Mouse (Mus musculus) neural tube, embryonic 14.5 days (tissue): ENCODE measurements around the gene Mybphl. TPM values are rescaled to one million over a fixed set of nuclear protein-coding genes. Genes with fewer than 3 reads are reported as not detected.
A peak's percentile ranks its signal among the peaks of the same experiment; 100 is the strongest.

ENCODE experiments used
- ATAC-seq: fragments of 200-750 bp; cut with Nextera tagmentation; 2 replicates; pipeline ENCODE4 v1.8.0; 2017; ENCODE audit warnings: low read depth, mild to moderate bottlenecking, moderate TSS enrichment, moderate library complexity
- H3K27ac ChIP-seq: fragments of 300-500 bp; sonication (generic); 2 replicates; pipeline ENCODE4 v1.5.1; 2014; ENCODE audit warnings: low read depth, mild to moderate bottlenecking, control low read depth, low read length, moderate library complexity, mixed read lengths
- H3K27me3 ChIP-seq: fragments of 300-500 bp; sonication (generic); 2 replicates; pipeline ENCODE4 v1.6.1; 2014; ENCODE audit warnings: low read length; ENCODE audit not compliant: control insufficient read depth, insufficient read depth
- H3K36me3 ChIP-seq: fragments of 300-500 bp; sonication (generic); 2 replicates; pipeline ENCODE4 v1.6.1; 2014; ENCODE audit warnings: low read length, mixed read lengths; ENCODE audit not compliant: control insufficient read depth, insufficient read depth
- H3K4me1 ChIP-seq: fragments of 300-500 bp; sonication (generic); 2 replicates; pipeline ENCODE4 v1.6.1; 2014; ENCODE audit warnings: low read length; ENCODE audit not compliant: control insufficient read depth, insufficient read depth
- H3K4me2 ChIP-seq: fragments of 300-500 bp; sonication (generic); 2 replicates; pipeline ENCODE4 v1.6.1; 2014; ENCODE audit warnings: mild to moderate bottlenecking, low read depth, low read length, control low read depth
- H3K4me3 ChIP-seq: fragments of 300-500 bp; sonication (generic); 2 replicates; pipeline ENCODE4 v1.5.1; 2014; ENCODE audit warnings: low read depth, low read length, control low read depth, mixed read lengths
- H3K9ac ChIP-seq: fragments of 300-500 bp; sonication (generic); replicated peaks from 2 replicates; pipeline ENCODE4 v1.6.1; 2014; ENCODE audit warnings: low read depth, mild to moderate bottlenecking, control low read depth, low read length, mixed read lengths
- H3K9me3 ChIP-seq: fragments of 300-500 bp; sonication (generic); 2 replicates; pipeline ENCODE4 v1.6.1; 2016; ENCODE audit warnings: low read length; ENCODE audit not compliant: control insufficient read depth
- WGBS: fragments of 180-500 bp; shearing (Covaris S2); extraction: QIAGEN DNeasy Blood & Tissue Kit; methylation state at CpG from one replicate; pipeline ENCODE4 v1.1.7; 2014; 5-methylcytosine and 5-hydroxymethylcytosine counted together
- polyA plus RNA-seq: library from polyadenylated mRNA; unstranded; fragments of >200 nt; fragmentation: Nextera tagmentation; extraction: Ambion mirVana; gene quantifications from 2 replicates; pipeline ENCODE4 v1.2.1, GENCODE M21; 2014

The Mybphl gene
- polyA plus RNA-seq, result 0.48 TPM in 1 of 2 replicates, not detected in the other

DNA sequence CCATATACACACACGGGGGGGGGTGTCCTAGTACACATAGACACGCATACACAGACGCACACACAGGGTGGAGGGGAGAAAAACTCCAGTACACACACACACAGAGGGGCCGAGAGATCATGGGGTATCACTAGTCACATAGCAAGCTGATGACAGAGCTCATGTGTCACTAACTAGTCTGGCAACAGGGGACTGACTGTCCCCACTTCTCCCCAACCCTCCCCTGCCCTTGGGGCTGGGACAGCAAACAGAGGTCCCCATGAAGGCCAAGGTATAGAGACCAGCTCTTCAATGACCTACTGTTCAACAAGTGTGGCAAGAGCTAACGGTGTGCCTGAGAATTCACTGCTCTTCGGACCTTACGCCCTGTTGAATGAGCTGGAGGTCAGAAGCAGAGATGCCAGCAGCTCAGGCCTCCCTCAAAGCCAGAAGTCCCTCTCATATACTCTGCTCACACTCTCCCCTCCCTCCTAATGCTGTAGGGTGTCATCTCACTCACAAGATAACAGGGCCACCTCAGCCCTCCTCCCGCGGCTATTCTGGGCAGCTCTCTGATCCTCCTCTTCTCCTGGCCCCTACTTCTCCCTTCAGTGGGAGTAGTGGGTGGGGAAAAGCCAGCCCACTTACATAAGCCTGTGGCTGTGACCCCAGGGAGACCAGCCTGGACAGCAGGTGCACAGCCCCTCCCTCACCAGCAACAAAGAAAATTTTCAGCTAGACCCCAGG is at the start of gene Mybphl:
Gene Mybphl (plus strand): TSS at position 642 of the 726 bp plus-strand sequence.
- WGBS, result 76% methylated on average over 9 of the region's 9 CpGs
- no peak within 1 kb of the TSS for H3K27ac ChIP-seq
- no peaks in the 10 kb centered on the region for H3K36me3 ChIP-seq
- H3K4me2 ChIP-seq, result no peak within 1 kb of the TSS
- no peaks in the 10 kb centered on the region for H3K4me1 ChIP-seq
- H3K9me3 ChIP-seq, result no peaks in the 10 kb centered on the region
- no peak; the same call in 1 of the 2 replicates for ATAC-seq
- no peak within 1 kb of the TSS for H3K9ac ChIP-seq
- no peaks in the 10 kb centered on the region for H3K27me3 ChIP-seq
- H3K4me3 ChIP-seq, result no peak within 1 kb of the TSS

- no peak for ATAC-seq
- Histone ChIP-seq H3K27me3 (no peaks in the 10 kb centered on the region), H3K4me2 (no peak overlapping the region), H3K9me3 (no peaks in the 10 kb centered on the region), H3K4me3 (no peak overlapping the region), H3K27ac (no peak overlapping the region), H3K9ac (no peak overlapping the region), H3K4me1 (no peaks in the 10 kb centered on the region), H3K36me3 (no peaks in the 10 kb centered on the region)
- 69% methylated on average over 2 of the region's 2 CpGs for WGBS
These were observed 46.2 kb upstream of the Mybphl start for GRCm38 (mm10) chr3:108318517-108318916.

DNA sequence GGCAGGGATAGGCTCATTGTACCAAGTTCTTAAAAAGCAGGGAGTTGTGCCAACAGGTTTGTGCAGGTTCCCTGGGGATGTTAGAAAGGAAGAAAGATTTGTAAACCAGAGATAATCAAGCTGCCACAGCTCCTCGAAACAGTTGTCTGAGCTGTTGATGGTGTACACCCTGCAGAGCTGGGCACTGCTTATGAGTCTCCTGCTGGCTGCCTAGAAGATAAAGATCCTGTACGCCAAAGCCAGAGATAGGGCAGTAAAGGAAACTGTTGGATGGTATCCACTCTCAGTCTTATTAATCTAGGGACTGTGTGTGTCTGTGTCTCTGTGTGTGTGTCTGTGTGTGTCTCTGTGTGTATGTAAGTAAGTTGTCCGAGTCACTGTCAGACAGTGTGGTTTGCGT is 43.0 kb upstream of the Mybphl start:
- no peak for ATAC-seq
- no peaks in the 10 kb centered on the region for H3K4me1 ChIP-seq
- no peaks in the 10 kb centered on the region for H3K27me3 ChIP-seq
- H3K9me3 ChIP-seq, result no peaks in the 10 kb centered on the region
- no peak overlapping the region for H3K9ac ChIP-seq
- no peak overlapping the region for H3K4me3 ChIP-seq
- WGBS, result 61% methylated on average over 4 of the region's 4 CpGs
- no peaks in the 10 kb centered on the region for H3K36me3 ChIP-seq
- no peak overlapping the region for H3K4me2 ChIP-seq
- H3K27ac ChIP-seq, result no peak overlapping the region

DNA sequence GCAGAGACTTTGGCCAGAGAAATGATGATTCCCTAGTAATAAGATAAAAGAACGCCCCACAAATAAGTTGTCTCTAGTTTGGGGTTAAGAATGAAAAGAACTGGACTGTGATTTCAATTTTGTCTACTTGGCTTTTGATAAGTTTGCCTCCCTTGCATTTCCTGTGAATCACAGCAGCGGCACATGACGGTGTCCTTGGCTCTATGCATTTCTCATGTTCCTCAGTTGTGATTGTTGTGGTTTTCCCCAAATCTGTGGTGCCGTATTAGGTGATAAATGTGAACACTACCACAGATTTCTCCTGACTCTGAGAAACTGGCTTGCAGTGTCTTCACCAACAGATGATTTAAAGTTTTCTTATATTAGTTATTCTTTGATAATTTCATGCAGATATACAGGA is 42.6 kb upstream of the Mybphl start:
- H3K4me2 ChIP-seq, result no peak overlapping the region
- 95% methylated on average over 4 of the region's 4 CpGs for WGBS
- no peak overlapping the region for H3K4me3 ChIP-seq
- H3K9ac ChIP-seq, result no peak overlapping the region
- ATAC-seq, result no peak
- no peaks in the 10 kb centered on the region for H3K27me3 ChIP-seq
- no peaks in the 10 kb centered on the region for H3K36me3 ChIP-seq
- no peaks in the 10 kb centered on the region for H3K4me1 ChIP-seq
- H3K27ac ChIP-seq, result no peak overlapping the region
- no peaks in the 10 kb centered on the region for H3K9me3 ChIP-seq

GRCm38 (mm10) chr3:108322962-108323361 is 41.7 kb upstream of the Mybphl start:
- no peaks in the 10 kb centered on the region for H3K36me3 ChIP-seq
- WGBS, result 81% methylated on average over 3 of the region's 3 CpGs
- no peak overlapping the region for H3K9ac ChIP-seq
- no peaks in the 10 kb centered on the region for H3K4me1 ChIP-seq
- no peaks in the 10 kb centered on the region for H3K9me3 ChIP-seq
- H3K27ac ChIP-seq, result no peak overlapping the region
- H3K4me3 ChIP-seq, result no peak overlapping the region
- H3K27me3 ChIP-seq, result no peaks in the 10 kb centered on the region
- ATAC-seq, result 0 out of 2 replicates have a peak, but pooled peaks have one; percentile 41
- no peak overlapping the region for H3K4me2 ChIP-seq

GRCm38 (mm10) chr3:108324837-108325236 is 39.9 kb upstream of the Mybphl start:
- WGBS, result 88% methylated on average over 4 of the region's 4 CpGs
- no peak overlapping the region for H3K27ac ChIP-seq
- no peak overlapping the region for H3K9ac ChIP-seq
- H3K4me3 ChIP-seq, result no peak overlapping the region
- H3K9me3 ChIP-seq, result no peaks in the 10 kb centered on the region
- no peak for ATAC-seq
- no peaks in the 10 kb centered on the region for H3K4me1 ChIP-seq
- no peaks in the 10 kb centered on the region for H3K27me3 ChIP-seq
- no peak overlapping the region for H3K4me2 ChIP-seq
- H3K36me3 ChIP-seq, result no peaks in the 10 kb centered on the region; the same call in 1 of the 2 replicates

- no peak overlapping the region for H3K9ac ChIP-seq
- no peak for ATAC-seq
- WGBS, result 97% methylated on average over 9 of the region's 9 CpGs
These were observed 39.2 kb upstream of the Mybphl start for GRCm38 (mm10) chr3:108325521-108325920.

DNA sequence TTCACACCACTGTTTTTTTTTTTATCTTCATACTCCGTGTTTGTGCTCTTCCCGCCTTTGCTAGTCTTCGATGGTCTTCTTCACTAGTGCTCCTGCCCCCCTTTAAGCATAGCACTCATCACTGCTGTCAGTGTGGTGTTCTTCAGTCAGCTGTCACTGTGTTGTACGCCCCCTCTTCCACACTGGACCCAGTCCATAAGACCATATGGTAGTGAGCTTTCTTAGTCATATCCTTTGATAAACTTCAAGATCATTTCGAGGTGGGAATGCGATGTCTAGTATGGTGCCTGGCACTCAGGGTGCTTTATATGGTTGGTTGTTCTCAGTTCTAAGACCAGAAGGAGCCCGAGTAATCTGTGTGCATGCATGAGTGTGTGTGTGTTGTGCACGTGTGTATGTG is 37.4 kb upstream of the Mybphl start:
- Histone ChIP-seq H3K27me3 (no peaks in the 10 kb centered on the region), H3K9me3 (no peaks in the 10 kb centered on the region), H3K36me3 (peaks cover 4% of the 10 kb centered on the region; the same call in 1 of the 2 replicates), H3K4me1 (no peaks in the 10 kb centered on the region), H3K27ac (no peak overlapping the region), H3K4me3 (no peak overlapping the region), H3K9ac (no peak overlapping the region), H3K4me2 (no peak overlapping the region)
- 96% methylated on average over 8 of the region's 8 CpGs for WGBS
- ATAC-seq, result no peak

More at GRCm38 (mm10) chr3:108325521-108325920, 39.2 kb upstream of the Mybphl start:
- Histone ChIP-seq H3K27me3 (no peaks in the 10 kb centered on the region), H3K27ac (no peak overlapping the region), H3K36me3 (peaks cover 4% of the 10 kb centered on the region; the same call in 1 of the 2 replicates), H3K9me3 (no peaks in the 10 kb centered on the region), H3K4me2 (no peak overlapping the region), H3K4me1 (no peaks in the 10 kb centered on the region), H3K4me3 (no peak overlapping the region)

DNA sequence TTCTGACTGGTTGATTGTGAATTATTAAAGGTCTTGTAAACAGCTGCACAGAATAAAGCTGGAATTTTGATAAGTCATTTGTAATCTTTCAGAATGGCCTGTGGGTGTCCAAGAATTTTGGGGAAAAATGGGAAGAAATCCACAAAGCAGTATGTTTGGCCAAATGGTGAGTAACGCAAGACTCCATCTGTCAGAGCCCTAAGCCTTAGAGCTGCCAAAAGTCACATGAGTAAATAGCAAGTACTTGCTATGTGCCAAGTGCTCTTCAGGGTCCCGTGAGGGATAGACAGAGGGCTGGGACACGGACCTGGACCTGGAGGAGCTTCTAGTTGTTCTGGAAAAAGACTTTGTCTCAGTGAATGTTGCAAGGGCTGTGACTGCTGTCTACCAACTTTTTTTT is 36.8 kb upstream of the Mybphl start:
- H3K4me3 ChIP-seq, result no peak overlapping the region
- H3K27me3 ChIP-seq, result no peaks in the 10 kb centered on the region
- peaks cover 5% of the 10 kb centered on the region; the same call in 1 of the 2 replicates for H3K36me3 ChIP-seq
- no peak overlapping the region; the same call in 1 of the 2 replicates for H3K27ac ChIP-seq
- no peaks in the 10 kb centered on the region for H3K9me3 ChIP-seq
- H3K9ac ChIP-seq, result no peak overlapping the region
- no peak overlapping the region for H3K4me2 ChIP-seq
- H3K4me1 ChIP-seq, result no peaks in the 10 kb centered on the region
- 84% methylated on average over 3 of the region's 3 CpGs for WGBS
- no peak for ATAC-seq
